Mouse (Mus musculus) megakaryocyte, embryonic 14.5 days (primary cell): ENCODE data around the gene Ifih1.

Experiments
- FLI1 ChIP-seq: IDR thresholded peaks from 2 replicates; pipeline ENCODE4 v1.6.1; 2012; ENCODE audit warnings: low read length, inconsistent platforms, mixed read lengths
- GATA1 ChIP-seq: IDR thresholded peaks from 3 replicates; pipeline ENCODE4 v1.6.1; 2012; ENCODE audit warnings: mixed read lengths, low read length, inconsistent platforms, borderline replicate concordance

DNA sequence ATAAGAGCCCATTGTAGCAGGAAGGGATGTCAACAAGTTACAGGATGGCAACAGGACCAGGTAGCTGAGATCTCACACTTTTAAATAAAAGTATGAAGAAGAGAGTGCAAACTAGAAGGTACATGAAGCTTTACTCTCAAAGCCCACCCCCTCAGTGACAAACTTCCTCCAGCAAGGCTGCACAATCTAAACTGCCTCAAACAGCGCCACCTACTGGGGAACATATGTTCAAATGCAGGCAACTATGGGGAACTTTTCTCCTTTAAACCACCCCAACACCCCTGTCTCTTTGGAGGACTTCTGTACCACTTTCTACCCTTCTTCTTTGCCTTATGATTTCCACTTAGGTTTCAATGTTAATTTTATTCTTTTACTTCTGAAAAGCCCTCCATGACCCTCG, 88.6 kb downstream of the Ifih1 start:
- TF ChIP-seq GATA1 = no peak
- TF ChIP-seq FLI1 = no peak
